Mouse (Mus musculus): Measurements from ENCODE around the gene Rsbn1l. TPM values are rescaled to one million over a fixed set of nuclear protein-coding genes. Genes with fewer than 3 reads are reported as not detected.
A peak's percentile ranks its signal among the peaks of the same experiment; 100 is the strongest.
"Not testable (repeated sequence)": the region's sequence is repeated elsewhere in the genome, so short reads cannot be mapped to it uniquely, and the experiment has no call there.

The Rsbn1l gene
- polyA plus RNA-seq, 1 experiment from 2014 or later, result 7.1 TPM

DNA sequence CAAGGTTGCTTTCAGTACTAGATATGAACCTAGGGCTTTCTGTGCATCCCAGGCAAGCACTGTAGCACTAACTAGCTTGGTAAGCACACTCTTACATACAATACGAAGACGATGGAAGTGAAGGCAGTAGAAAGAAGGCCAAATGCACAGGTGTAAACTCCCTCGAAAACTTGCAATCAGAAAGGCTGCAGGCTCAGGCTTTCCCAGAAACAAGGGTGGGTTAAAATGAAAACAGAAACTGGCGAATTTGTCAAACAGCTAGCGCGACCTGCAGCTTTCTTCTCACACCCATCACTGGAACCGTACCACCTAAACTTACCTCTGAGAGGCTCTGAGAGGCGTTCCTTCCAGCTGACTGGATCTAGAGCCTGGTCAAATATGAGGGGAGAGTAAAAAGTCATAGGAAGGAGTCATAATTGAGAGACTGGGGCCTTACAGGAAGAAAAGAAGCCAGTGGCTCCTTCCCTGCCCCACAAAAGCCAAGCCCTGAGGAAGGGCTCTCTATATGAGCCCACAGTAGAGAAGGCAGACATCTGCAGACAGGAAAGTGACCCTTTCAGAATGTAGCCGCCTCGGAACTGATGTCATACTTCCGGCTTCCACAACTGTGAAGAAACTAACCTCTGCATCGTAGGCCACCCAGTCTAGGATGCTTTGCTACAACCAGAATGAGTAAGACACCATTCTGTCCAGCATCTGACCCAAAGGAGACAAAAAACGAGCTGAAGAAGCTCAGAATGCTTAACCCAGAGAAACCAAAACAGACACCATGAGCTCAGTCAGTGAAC, 11.0 kb downstream of the Rsbn1l start:
- 0 out of 2 replicates have a peak overlapping the region, but pooled peaks have one; percentile 33 for H3K27ac ChIP-seq (ENCODE audit: low read depth)
- H3K4me3 ChIP-seq (ENCODE audit: low read depth, low read length), result no peak overlapping the region
- H3K4me1 ChIP-seq (replicated peaks; ENCODE audit: control insufficient read depth, insufficient read depth, low read length), result peaks cover 16% of the 10 kb centered on the region
- ATAC-seq (replicated peaks; ENCODE audit: low FRiP score, low TSS enrichment, low read depth), result no peak
- no peaks in the 10 kb centered on the region for H3K27me3 ChIP-seq (replicated peaks; ENCODE audit: control insufficient read depth, insufficient read depth, low read length)
- no peak for DNase-seq (ENCODE audit: low spot score)
- H3K9me3 ChIP-seq (ENCODE audit: control insufficient read depth, low read length), result no peaks in the 10 kb centered on the region
- no peaks in the 10 kb centered on the region for H3K36me3 ChIP-seq (ENCODE audit: control insufficient read depth, insufficient read depth, low read length)
- H3K4me2 ChIP-seq (ENCODE audit: low read length), result peak overlapping the region; percentile 25; the same call in 1 of the 2 replicates
- 68% methylated on average over 13 of the region's 13 CpGs for WGBS
- no peak overlapping the region for H3K9ac ChIP-seq (ENCODE audit: low read length)

DNA sequence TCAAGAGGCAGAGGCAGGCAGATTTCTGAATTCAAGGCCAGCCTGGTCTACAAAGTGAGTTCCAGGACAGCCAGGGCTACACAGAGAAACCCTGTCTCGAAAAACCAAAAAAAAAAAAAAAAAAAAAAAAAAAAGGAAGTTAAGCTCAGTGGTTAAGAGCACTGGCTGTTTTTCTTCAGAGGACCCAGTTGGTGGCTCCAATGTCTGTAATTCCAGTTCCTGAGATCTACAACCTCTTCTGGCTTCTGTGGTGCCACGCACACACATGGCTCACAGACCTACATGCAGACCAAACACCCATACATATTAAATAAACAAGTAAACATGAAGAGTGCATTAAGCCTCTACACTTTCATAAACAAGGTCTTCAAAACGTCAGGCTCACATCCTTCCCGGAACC, 12.4 kb downstream of the Rsbn1l start:
- H3K9me3 ChIP-seq (ENCODE audit: control insufficient read depth, low read length); H3K4me2 ChIP-seq (ENCODE audit: low read length); H3K27me3 ChIP-seq (replicated peaks; ENCODE audit: control insufficient read depth, insufficient read depth, low read length); DNase-seq (ENCODE audit: low spot score); ATAC-seq (replicated peaks; ENCODE audit: low FRiP score, low TSS enrichment, low read depth); H3K27ac ChIP-seq (ENCODE audit: low read depth); H3K9ac ChIP-seq (ENCODE audit: low read length); H3K4me3 ChIP-seq (ENCODE audit: low read depth, low read length); H3K36me3 ChIP-seq (ENCODE audit: control insufficient read depth, insufficient read depth, low read length); H3K4me1 ChIP-seq (replicated peaks; ENCODE audit: control insufficient read depth, insufficient read depth, low read length): not testable (repeated sequence)
- 70% methylated on average over 3 of the region's 4 CpGs for WGBS

DNA sequence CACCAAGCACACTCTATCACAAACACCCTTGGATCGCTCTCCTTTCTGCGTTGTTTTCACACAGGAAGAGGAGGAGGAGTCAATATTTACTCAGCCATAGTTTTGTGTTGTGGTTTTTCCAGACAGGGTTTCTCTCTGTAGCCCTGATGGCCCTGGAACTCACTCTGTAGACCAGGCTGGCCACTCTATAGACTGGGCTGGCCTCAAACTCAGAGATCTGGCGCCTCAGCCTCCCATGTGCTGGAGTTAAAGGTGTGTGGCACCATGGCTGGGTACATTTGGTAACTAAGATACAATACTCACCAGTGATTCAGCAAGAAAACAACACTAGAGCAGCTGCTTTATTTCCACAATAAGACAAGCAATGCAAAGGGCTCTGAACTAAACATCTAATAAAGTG, 13.7 kb downstream of the Rsbn1l start:
- H3K27me3 ChIP-seq (replicated peaks; ENCODE audit: control insufficient read depth, insufficient read depth, low read length), result no peaks in the 10 kb centered on the region
- no peak for ATAC-seq (replicated peaks; ENCODE audit: low FRiP score, low TSS enrichment, low read depth)

DNA sequence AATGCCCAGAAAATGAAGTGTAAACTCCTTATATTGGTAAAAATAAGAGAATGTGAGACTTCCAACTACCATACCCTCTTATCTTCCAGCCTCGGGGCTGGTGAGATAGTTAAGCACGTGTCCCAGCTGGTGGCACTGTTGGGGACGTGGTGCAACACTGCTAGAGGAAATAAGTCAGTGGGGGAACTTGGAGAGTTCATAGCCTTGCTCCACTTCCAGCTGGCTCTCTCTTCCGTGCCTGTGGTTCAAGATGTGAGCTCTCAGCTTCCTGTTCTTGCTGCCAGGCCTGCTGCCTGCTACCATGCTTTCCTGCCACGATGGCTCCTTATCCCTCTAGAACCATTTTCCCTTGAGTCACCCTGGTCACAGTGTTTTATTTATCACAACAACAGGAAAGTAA, 15.0 kb downstream of the Rsbn1l start:
- DNase-seq (ENCODE audit: low spot score) (no peak), ATAC-seq (replicated peaks; ENCODE audit: low FRiP score, low TSS enrichment, low read depth) (no peak)
- Histone ChIP-seq H3K27ac (ENCODE audit: low read depth) (no peak overlapping the region), H3K27me3 (replicated peaks; ENCODE audit: control insufficient read depth, insufficient read depth, low read length) (no peaks in the 10 kb centered on the region), H3K4me1 (replicated peaks; ENCODE audit: control insufficient read depth, insufficient read depth, low read length) (0 out of 2 replicates have a peak, but pooled peaks cover 6% of the 10 kb centered on the region), H3K4me3 (ENCODE audit: low read depth, low read length) (no peak overlapping the region), H3K9ac (ENCODE audit: low read length) (no peak overlapping the region), H3K9me3 (ENCODE audit: control insufficient read depth, low read length) (no peaks in the 10 kb centered on the region), H3K36me3 (ENCODE audit: control insufficient read depth, insufficient read depth, low read length) (no peaks in the 10 kb centered on the region), H3K4me2 (ENCODE audit: low read length) (no peak overlapping the region)
- 47% methylated on average over 5 of the region's 5 CpGs for WGBS

More for the DNA sequence above, 13.7 kb downstream of the Rsbn1l start:
- Histone ChIP-seq H3K4me3 (ENCODE audit: low read depth, low read length) (no peak overlapping the region), H3K4me1 (replicated peaks; ENCODE audit: control insufficient read depth, insufficient read depth, low read length) (0 out of 2 replicates have a peak, but pooled peaks cover 6% of the 10 kb centered on the region), H3K9me3 (ENCODE audit: control insufficient read depth, low read length) (no peaks in the 10 kb centered on the region), H3K27ac (ENCODE audit: low read depth) (no peak overlapping the region), H3K9ac (ENCODE audit: low read length) (no peak overlapping the region), H3K36me3 (ENCODE audit: control insufficient read depth, insufficient read depth, low read length) (no peaks in the 10 kb centered on the region), H3K4me2 (ENCODE audit: low read length) (no peak overlapping the region)
- WGBS, result 71% methylated on average over 3 of the region's 3 CpGs
- no peak for DNase-seq (ENCODE audit: low spot score)

DNA sequence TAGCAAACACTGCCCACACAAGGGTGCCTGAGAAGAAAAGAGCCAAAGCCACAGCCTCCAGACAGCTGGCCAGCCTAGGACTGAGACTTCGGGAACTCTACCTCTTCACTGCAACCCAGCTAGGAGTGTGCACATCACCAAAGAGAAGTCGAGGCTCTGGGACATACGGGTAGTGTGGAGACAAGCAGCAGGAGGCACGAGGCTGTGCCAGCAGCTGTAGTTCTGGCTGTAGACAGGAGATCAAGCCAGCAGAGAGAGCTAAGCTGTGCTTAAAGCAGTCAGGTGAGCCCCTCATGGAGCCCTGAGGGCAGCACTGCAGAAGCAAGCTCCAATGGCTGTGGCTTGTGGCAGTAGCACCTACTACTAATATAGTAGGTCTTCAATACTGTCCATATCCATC, 15.5 kb downstream of the Rsbn1l start:
- Histone ChIP-seq H3K27ac (ENCODE audit: low read depth) (no peak overlapping the region), H3K9ac (ENCODE audit: low read length) (no peak overlapping the region), H3K4me1 (replicated peaks; ENCODE audit: control insufficient read depth, insufficient read depth, low read length) (0 out of 2 replicates have a peak, but pooled peaks cover 6% of the 10 kb centered on the region), H3K27me3 (replicated peaks; ENCODE audit: control insufficient read depth, insufficient read depth, low read length) (no peaks in the 10 kb centered on the region), H3K4me2 (ENCODE audit: low read length) (no peak overlapping the region), H3K36me3 (ENCODE audit: control insufficient read depth, insufficient read depth, low read length) (no peaks in the 10 kb centered on the region), H3K4me3 (ENCODE audit: low read depth, low read length) (no peak overlapping the region), H3K9me3 (ENCODE audit: control insufficient read depth, low read length) (no peaks in the 10 kb centered on the region)
- DNase-seq (ENCODE audit: low spot score) (no peak), ATAC-seq (replicated peaks; ENCODE audit: low FRiP score, low TSS enrichment, low read depth) (no peak)
- 96% methylated on average over 4 of the region's 4 CpGs for WGBS

DNA sequence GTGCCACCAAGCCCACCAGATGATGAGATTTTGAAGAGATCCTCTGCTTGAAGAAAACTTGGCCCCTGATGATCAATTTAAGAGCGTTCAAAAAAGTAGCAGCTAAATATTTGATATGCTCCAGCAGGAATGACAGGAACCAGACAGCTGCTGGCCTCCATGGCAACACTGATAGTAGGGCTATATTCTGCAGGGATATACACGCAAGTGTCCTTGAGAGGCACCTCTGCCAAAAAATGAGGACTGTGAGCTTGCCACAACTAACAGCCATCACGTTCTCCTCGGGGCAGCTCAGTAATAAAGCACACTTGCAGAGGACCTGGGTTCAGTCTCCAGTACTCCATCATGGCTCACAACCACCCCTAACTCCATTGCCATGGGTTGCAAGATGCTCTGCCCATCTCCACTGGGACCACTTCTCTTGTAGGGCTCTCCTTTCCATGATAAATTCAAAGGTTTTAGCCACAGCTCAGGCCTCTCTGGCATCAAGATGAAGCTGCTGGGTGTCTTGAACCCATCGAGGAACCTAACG, 16.1 kb downstream of the Rsbn1l start:
- no peak for DNase-seq (ENCODE audit: low spot score)
- no peak overlapping the region for H3K27ac ChIP-seq (ENCODE audit: low read depth)
- 83% methylated on average over 6 of the region's 6 CpGs for WGBS
- no peak overlapping the region for H3K4me2 ChIP-seq (ENCODE audit: low read length)
- H3K9me3 ChIP-seq (ENCODE audit: control insufficient read depth, low read length), result no peaks in the 10 kb centered on the region
- H3K9ac ChIP-seq (ENCODE audit: low read length), result no peak overlapping the region
- H3K4me3 ChIP-seq (ENCODE audit: low read depth, low read length), result no peak overlapping the region
- H3K27me3 ChIP-seq (replicated peaks; ENCODE audit: control insufficient read depth, insufficient read depth, low read length), result no peaks in the 10 kb centered on the region
- H3K4me1 ChIP-seq (replicated peaks; ENCODE audit: control insufficient read depth, insufficient read depth, low read length), result no peaks in the 10 kb centered on the region
- no peak for ATAC-seq (replicated peaks; ENCODE audit: low FRiP score, low TSS enrichment, low read depth)
- H3K36me3 ChIP-seq (ENCODE audit: control insufficient read depth, insufficient read depth, low read length), result no peaks in the 10 kb centered on the region

DNA sequence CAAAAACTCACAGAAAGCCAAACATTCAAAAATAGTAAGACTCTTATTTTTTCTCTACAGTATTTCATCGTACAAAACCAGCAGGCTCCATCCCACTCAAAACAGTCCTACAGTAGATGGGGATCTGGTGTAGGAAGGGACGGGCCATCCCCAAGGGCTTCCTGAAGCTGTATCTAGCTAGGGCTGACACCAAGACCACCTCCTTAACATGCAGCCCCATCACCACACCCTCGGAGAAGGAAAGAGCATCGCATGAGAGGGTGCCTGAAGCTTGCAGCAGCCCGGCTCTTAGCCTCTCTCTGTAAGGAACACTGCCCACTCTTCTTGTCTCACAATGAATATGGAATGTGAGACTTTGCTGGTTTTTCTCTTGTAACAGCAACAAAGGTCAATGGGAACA, 17.7 kb downstream of the Rsbn1l start:
- Histone ChIP-seq H3K4me1 (replicated peaks; ENCODE audit: control insufficient read depth, insufficient read depth, low read length) (no peaks in the 10 kb centered on the region), H3K36me3 (ENCODE audit: control insufficient read depth, insufficient read depth, low read length) (no peaks in the 10 kb centered on the region), H3K9ac (ENCODE audit: low read length) (no peak overlapping the region), H3K9me3 (ENCODE audit: control insufficient read depth, low read length) (no peaks in the 10 kb centered on the region), H3K27me3 (replicated peaks; ENCODE audit: control insufficient read depth, insufficient read depth, low read length) (no peaks in the 10 kb centered on the region), H3K4me3 (ENCODE audit: low read depth, low read length) (no peak overlapping the region), H3K4me2 (ENCODE audit: low read length) (no peak overlapping the region), H3K27ac (ENCODE audit: low read depth) (no peak overlapping the region)
- WGBS, result 71% methylated on average over 5 of the region's 5 CpGs
- no peak for DNase-seq (ENCODE audit: low spot score)
- no peak for ATAC-seq (replicated peaks; ENCODE audit: low FRiP score, low TSS enrichment, low read depth)

DNA sequence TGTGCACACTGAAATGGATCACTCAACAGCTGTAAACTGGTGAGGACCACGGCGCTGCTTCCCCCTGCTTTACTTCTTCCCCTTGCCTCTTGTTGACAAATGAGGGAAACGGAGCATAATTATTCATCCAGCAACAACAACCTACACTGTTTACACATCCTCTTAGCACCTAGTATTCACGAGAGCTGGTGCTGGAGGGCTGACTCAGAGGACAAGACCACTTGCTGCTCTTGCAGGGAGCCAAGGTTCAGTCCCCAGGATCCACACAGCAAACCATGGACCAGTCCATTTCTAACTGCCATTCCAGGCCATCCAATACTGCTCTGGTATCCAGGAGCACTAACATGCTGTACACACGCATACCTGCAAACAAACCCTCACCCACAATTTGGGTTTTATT, 20.3 kb downstream of the Rsbn1l start:
- Histone ChIP-seq H3K4me1 (replicated peaks; ENCODE audit: control insufficient read depth, insufficient read depth, low read length) (no peaks in the 10 kb centered on the region), H3K9ac (ENCODE audit: low read length) (no peak overlapping the region), H3K36me3 (ENCODE audit: control insufficient read depth, insufficient read depth, low read length) (no peaks in the 10 kb centered on the region), H3K27ac (ENCODE audit: low read depth) (no peak overlapping the region), H3K4me2 (ENCODE audit: low read length) (no peak overlapping the region), H3K27me3 (replicated peaks; ENCODE audit: control insufficient read depth, insufficient read depth, low read length) (no peaks in the 10 kb centered on the region), H3K9me3 (ENCODE audit: control insufficient read depth, low read length) (no peaks in the 10 kb centered on the region), H3K4me3 (ENCODE audit: low read depth, low read length) (no peak overlapping the region)
- DNase-seq (ENCODE audit: low spot score), result no peak
- 54% methylated on average over 5 of the region's 5 CpGs for WGBS
- no peak for ATAC-seq (replicated peaks; ENCODE audit: low FRiP score, low TSS enrichment, low read depth)

DNA sequence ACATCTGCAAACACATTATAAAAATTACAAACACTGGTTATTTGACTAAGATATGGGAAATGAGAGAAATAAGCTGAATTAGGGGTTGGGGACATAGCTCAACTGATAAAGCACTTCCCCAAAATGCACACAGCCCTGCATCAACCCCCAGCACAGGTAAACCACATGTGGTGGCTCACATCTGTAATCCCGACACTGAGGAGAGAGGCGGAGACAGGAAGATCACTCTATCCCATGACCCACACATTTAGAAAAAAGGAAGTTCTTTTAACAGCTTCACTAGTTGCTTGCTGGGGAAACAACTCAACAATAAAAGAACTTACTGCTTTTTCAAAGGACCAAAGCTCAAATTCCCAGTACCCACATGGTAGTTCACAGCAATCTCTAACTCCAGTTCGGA, 23.6 kb downstream of the Rsbn1l start:
- Histone ChIP-seq H3K4me1 (replicated peaks; ENCODE audit: control insufficient read depth, insufficient read depth, low read length) (peaks cover 7% of the 10 kb centered on the region; the same call in 1 of the 2 replicates), H3K36me3 (ENCODE audit: control insufficient read depth, insufficient read depth, low read length) (no peaks in the 10 kb centered on the region), H3K4me3 (ENCODE audit: low read depth, low read length) (no peak overlapping the region), H3K27ac (ENCODE audit: low read depth) (no peak overlapping the region), H3K27me3 (replicated peaks; ENCODE audit: control insufficient read depth, insufficient read depth, low read length) (no peaks in the 10 kb centered on the region), H3K4me2 (ENCODE audit: low read length) (no peak overlapping the region), H3K9me3 (ENCODE audit: control insufficient read depth, low read length) (no peaks in the 10 kb centered on the region), H3K9ac (ENCODE audit: low read length) (no peak overlapping the region)
- ATAC-seq (replicated peaks; ENCODE audit: low FRiP score, low TSS enrichment, low read depth) (no peak), DNase-seq (ENCODE audit: low spot score) (no peak)
- WGBS, result 91% methylated on average over 3 of the region's 3 CpGs

Measured in intestine, embryonic 14.5 days (tissue).